Mouse (Mus musculus) embryonic stem cell, embryonic (primary cell): ENCODE measurements around the gene Serpina6.
"Not testable (repeated sequence)": the region's sequence is repeated elsewhere in the genome, so short reads cannot be mapped to it uniquely, and the experiment has no call there.

Experiments used
- CTCF ChIA-PET, 4 experiments: fragments of 300-600 bp in 2 of 4; fragments of 350-600 bp in 2 of 4; sonication (Branson Sonifier 250); formaldehyde crosslinking; loops; one replicate each; lab custom pipeline; 2022; ENCODE audit warnings: inconsistent platforms in 2 of 4; lab: Charles Lee
- POLR2A ChIA-PET, 4 experiments: fragments of 300-600 bp in 2 of 4; fragments of 350-600 bp in 2 of 4; sonication (Branson Sonifier 250); formaldehyde crosslinking; loops; one replicate each; lab custom pipeline; 2022; ENCODE audit warnings: antibody characterized with exemption in 4 of 4, inconsistent platforms in 1 of 4; lab: Charles Lee

The Serpina6 gene

DNA sequence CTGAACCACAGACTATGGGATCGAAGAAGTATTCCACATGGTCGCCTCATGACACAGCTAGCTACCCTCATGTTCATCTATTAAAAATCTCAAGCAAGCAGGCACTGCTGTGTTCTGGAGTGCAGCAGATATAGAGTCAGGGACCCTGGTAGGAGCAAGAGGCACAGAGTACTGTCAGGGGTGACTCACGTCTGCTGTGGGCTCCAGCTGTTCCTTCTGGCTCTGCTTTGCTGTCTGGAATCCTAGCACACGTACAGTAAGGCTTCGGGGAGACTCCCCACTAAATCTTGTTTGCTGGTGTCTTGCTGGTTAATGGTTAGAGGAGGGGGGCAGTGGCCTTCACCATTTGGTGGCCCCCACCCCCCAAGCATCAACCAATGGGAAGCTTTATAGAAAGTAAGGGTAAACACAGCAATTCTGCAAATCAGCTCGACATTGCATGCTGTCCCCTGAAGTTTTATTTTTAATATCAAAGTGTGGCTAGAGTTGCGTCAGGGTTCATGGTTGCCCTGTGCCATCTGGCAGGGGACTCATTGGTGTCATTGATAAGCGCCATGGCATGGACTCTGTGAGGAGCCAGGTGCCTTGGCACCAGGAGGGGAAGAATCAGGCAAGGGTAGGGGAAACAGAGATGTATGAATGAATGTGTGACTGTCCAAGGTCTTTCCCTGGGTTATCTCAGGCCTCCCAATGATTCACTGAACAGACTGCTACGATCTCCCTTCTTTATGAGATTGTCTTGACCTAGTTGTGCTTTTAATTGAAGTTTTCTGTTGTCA lies at the start of gene Serpina6:
Gene Serpina6 (minus strand): TSS at position 365 of the 779 bp plus-strand sequence.
- POLR2A ChIA-PET = no interaction called here
- CTCF ChIA-PET = no interaction called here

DNA sequence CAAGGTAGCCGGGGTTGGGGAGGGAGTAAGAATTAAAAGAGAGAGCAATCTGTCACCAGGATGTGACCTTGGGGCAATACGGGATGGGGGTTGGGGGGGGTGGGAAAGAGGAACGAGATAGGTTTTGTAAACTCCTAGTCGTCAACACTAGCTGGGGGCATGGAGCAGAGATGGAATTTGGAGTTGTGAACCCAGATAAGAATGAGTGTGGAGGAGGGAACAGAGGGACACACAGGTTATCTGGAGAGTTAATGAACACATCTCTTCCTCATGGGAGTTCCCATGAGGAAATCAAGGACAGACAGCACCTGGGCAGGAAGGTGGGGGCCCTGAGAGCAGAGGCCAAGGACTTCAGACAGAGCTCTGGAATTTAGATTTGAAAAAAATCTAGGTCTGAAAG lies 49.1 kb upstream of the Serpina6 start:
- POLR2A ChIA-PET = no interaction called here
- CTCF ChIA-PET = no interaction called here

DNA sequence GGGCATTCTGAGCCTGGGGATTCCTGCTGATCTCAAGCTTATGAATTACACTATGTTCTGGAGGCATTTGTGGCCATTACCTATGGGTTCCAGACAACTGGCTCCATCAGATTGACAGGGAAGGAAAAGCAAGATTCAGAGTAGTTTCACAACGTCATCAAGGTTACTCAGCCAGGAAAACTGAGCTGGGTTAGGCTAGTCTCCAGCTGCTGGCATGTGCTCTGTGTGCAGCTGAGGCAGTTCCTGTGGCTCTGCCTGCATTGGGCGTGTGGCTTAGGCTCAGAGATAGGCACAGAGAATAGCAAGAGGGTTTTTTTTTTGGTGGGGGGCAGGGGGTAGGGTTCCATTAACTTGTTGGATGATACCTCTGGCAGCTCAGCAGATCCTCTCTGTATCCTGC lies 48.5 kb upstream of the Serpina6 start:
- ChIA-PET CTCF (no interaction called here), POLR2A (no interaction called here)

GRCm38 (mm10) chr12:103700144-103700750 lies 43.2 kb upstream of the Serpina6 start:
- ChIA-PET POLR2A (no interaction called here), CTCF (no interaction called here)

- ChIA-PET POLR2A (no interaction called here), CTCF (interaction anchor here in 1 of 4 experiments (0.6 kb wide), 1 partner anchor 200 kb away, joined by 6 read pairs; no protein-coding TSS in a partner anchor)
Observed at GRCm38 (mm10) chr12:103695429-103695828, 38.4 kb upstream of the Serpina6 start, which contains the start of gene Serpina1f. Serpina1f (minus strand) TSS chr12:103695529.

GRCm38 (mm10) chr12:103688221-103688814 lies 31.3 kb upstream of the Serpina6 start:
- ChIA-PET POLR2A (no interaction called here), CTCF (no interaction called here)

DNA sequence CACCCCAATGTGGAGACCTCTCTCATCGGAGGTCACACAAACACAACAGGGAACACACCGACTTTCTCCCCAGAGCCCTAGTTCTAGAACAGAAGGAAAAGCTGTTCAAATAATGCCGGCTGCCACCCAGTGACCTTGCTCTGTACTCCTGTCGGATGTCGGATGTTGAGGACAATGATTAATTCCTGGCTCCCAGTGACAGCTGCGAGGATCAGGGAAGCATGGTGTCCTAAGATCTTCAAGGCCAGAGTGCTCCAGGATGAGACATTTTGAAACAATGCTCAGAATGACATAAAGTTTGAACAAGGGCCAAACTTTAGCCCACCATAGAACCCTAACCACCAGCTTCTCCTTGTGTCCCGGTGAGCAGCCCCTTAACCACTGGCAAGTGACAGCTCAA lies 30.0 kb upstream of the Serpina6 start:
- POLR2A ChIA-PET = no interaction called here

DNA sequence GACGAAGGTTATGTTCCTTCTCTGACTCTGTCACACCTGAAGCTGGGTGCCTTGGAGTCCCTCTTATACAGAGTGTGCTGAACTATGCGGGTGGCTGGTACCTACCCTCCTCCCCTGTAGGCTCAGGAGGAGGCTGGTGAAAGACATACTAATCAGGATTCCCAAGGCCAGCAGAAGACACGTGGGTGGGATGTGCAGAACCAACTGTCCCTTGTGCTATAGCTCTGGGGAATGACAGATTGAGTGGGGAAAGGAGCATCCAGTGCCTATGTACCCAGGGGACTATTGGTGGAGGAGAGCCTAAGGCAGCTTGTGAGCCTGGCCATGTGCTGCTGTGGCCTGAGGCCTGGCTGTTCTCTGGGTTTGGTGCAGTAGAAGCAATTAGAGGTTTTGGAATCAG lies 29.0 kb upstream of the Serpina6 start:
- ChIA-PET CTCF (no interaction called here), POLR2A (no interaction called here)

More for the DNA sequence above, 30.0 kb upstream of the Serpina6 start:
- CTCF ChIA-PET = no interaction called here

DNA sequence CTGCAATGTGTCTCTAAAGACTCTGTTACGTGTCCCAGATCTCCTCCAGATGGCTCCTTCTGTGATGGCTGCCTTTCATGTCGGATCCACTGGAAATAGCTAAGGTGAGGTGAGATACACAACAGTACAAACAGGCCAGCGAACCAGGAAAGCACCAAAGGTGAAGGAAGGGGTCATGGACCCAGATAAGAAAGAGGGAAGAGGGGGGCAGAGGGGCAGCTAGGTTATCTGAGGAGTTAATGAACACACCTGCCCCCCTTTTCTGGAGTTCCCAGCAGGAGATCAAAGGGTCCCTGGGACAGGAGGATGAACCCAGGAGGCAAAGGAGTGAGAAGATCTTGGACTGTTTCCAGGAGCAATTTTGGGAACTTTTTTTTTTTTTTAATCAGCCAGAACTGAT lies 28.4 kb upstream of the Serpina6 start:
- ChIA-PET CTCF (no interaction called here), POLR2A (interaction anchor here in 2 of 4 experiments (0.5 to 0.7 kb wide), 2 partner anchors 130 to 195 kb away, joined by 3 to 4 read pairs; no protein-coding TSS in a partner anchor)

GRCm38 (mm10) chr12:103683775-103684174 lies 26.8 kb upstream of the Serpina6 start:
- CTCF ChIA-PET = no interaction called here
- POLR2A ChIA-PET = no interaction called here

GRCm38 (mm10) chr12:103681739-103682138 lies 24.7 kb upstream of the Serpina6 start:
- POLR2A ChIA-PET = no interaction called here
- CTCF ChIA-PET = no interaction called here

- CTCF ChIA-PET = no interaction called here
- POLR2A ChIA-PET = no interaction called here
Observed at GRCm38 (mm10) chr12:103681169-103681568, 24.2 kb upstream of the Serpina6 start.

GRCm38 (mm10) chr12:103679853-103680252 lies 22.8 kb upstream of the Serpina6 start:
- CTCF ChIA-PET, POLR2A ChIA-PET: not testable (repeated sequence)

GRCm38 (mm10) chr12:103676039-103676438 lies 19.0 kb upstream of the Serpina6 start, which contains the start of gene Serpina16:
Serpina16 (minus strand) TSS chr12:103676139.
- POLR2A ChIA-PET = interaction anchor here in 1 of 4 experiments (0.5 kb wide), 1 partner anchor 196 kb away, joined by 3 read pairs; no protein-coding TSS in a partner anchor
- CTCF ChIA-PET = no interaction called here

- ChIA-PET POLR2A (no interaction called here), CTCF (no interaction called here)
Observed at GRCm38 (mm10) chr12:103673179-103673578, 16.2 kb upstream of the Serpina6 start.

DNA sequence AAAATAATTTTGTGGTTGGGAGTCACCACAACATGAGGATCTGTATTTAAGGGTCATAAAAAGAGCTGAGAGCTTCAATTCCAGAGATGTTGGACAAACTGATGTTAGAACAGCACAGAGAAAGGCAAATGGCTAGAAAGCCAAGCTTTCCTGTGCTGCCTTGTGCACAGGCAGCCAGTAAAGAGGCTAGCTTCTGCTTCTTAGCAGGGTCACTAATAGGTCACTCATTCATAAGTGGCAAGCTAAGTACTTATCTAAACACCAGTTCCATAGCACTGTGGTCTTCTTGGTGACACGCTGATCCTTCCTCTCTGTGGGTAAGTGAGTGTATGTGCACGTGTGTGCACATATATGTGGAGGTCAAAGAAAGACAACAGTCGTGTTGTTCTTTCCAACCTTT lies 14.5 kb upstream of the Serpina6 start:
- ChIA-PET POLR2A (no interaction called here), CTCF (no interaction called here)

DNA sequence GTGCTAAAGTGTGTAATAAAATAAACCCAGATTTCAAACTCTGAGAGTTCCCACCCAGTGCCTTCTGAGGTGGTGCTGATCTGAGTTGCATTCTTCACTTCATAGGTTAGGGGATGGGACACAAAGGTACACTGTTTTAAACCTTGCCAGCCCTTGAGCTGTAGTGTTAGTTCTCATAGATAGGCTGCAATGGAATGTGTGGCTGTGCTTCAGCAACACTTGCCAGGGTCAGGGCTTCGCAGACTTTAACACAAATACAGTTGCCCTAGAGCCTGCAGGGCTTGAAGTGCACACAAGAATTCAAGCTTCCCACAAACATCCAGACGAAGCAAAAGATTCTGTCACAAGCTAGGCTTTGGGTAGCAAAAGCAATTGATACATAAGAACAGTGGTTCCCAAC lies 14.0 kb upstream of the Serpina6 start:
- POLR2A ChIA-PET = no interaction called here

DNA sequence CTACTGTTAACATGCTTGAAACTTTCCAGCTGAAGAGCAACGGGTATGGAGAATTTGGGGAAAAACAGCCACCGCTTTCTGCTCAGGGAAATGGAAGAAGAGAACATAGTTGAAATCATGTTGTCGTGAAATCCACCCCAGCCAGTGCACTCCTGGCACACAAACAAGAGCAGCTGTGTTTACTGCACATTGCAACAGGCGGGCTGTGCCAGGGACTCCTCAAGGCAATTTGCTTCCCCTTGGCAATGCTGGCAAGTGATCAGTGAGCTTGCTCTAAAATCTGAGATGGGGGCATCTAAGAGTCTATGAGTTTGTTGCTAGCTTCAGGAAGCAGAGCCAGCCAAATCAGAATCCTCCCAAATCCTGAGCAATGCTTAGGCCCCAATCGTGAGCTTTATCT lies 13.3 kb upstream of the Serpina6 start:
- CTCF ChIA-PET = no interaction called here
- POLR2A ChIA-PET = no interaction called here

More for the DNA sequence above, 14.0 kb upstream of the Serpina6 start:
- CTCF ChIA-PET = no interaction called here

DNA sequence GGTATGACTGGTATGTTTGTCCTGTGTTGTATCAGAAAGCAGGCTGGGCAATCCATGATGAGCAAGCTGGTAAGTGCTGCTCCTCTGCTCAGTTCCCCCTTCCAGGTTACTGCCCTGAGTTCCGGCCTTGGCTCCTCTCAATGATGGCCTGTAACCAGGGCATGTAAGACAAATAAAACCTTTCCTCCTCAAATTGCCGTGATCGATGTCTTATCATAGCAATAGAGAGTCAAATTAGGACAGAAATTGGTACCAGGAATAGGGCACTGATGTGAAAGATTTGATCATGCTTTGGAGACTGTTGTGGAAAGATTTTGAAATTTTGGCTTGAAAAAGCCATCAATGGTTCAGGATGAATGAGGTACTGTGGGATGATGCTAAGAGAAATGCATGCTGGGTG lies 8.3 kb upstream of the Serpina6 start:
- POLR2A ChIA-PET = no interaction called here
- CTCF ChIA-PET = no interaction called here

GRCm38 (mm10) chr12:103662053-103662452 lies 5.0 kb upstream of the Serpina6 start:
- CTCF ChIA-PET, POLR2A ChIA-PET: not testable (repeated sequence)
